In the genomic region with DNA sequence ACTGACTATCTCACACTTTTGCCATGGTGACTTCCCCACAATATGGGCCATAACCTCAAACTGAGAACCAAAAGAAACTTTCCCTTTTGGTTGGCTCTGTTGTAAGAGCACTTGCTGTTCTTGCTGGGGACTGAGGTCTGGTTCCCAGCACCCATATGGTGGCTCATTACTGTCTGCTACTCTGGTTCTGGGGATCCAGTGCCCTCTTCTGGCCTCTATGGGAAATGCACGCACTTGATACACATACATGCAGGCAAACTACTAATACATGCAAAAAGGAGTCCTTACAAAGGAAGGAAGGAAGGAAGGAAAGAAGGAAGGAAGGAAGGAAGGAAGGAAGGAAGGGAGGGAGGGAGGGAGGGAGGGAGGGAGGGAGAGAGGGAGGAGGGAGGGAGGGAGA, we compare ENCODE assay signal across 24 mouse cellular contexts. TPM values are rescaled to one million over a fixed set of nuclear protein-coding genes. Genes with fewer than 3 reads are reported as not detected.
DNase-seq lines count a peak whose midpoint lies in the region; ATAC-seq and TF ChIP-seq lines count a peak whose summit lies in the region.
"Had no signal": no experiment of that assay in that cellular context is flagged by ENCODE, and none has a peak within 500 bp of the region (broad histone marks: within the 10 kb centered on the region; RNA-seq: fewer than 3 reads in every experiment).

No protein-coding gene starts in this region.

- DNase-seq in forebrain, postnatal 0 days: no peak
- no peak for DNase-seq in forebrain, embryonic 11.5 days (ENCODE audit: low spot score)
- DNase-seq in liver, postnatal 0 days: no peak
- DNase-seq in liver, embryonic 11.5 days (ENCODE audit: low spot score): no peak
- peak; percentile 61 for DNase-seq in R1 (ENCODE audit: low read depth, low spot score)
- DNase-seq in cerebellum, adult 9-10 months: no peak
- no peak for DNase-seq in heart, adult 2 months
- DNase-seq: adrenal gland, adult 2 months; adrenal gland, postnatal 25 days; B cell, adult 2 months; cerebellum, adult 2 months; cerebellum, postnatal 25 days; gastrocnemius, postnatal 36 days; heart, adult 11 months; heart, postnatal 10 days; heart, postnatal 4 days had no signal

- no peaks in the 10 kb centered on the region for H3K27me3 ChIP-seq in forebrain, postnatal 0 days (ENCODE audit: insufficient read depth, low read length)
- no peaks in the 10 kb centered on the region for H3K27me3 ChIP-seq in forebrain, embryonic 11.5 days (ENCODE audit: control insufficient read depth, insufficient read depth, low read length)
- H3K27me3 ChIP-seq in liver, postnatal 0 days (ENCODE audit: insufficient read depth, low read length): no peaks in the 10 kb centered on the region
- H3K27me3 ChIP-seq in liver, embryonic 11.5 days (replicated peaks; ENCODE audit: control insufficient read depth, insufficient read depth, low read length): no peaks in the 10 kb centered on the region
- H3K27me3 ChIP-seq in E14TG2a.4 (ENCODE audit: insufficient read depth, low read length): no peaks in the 10 kb centered on the region; the same call in 1 of the 2 replicates
- no peaks in the 10 kb centered on the region for H3K27me3 ChIP-seq in heart, adult 2 months (ENCODE audit: control insufficient read depth, insufficient read depth, low read length)
- H3K27me3 ChIP-seq: embryonic facial prominence, embryonic 12.5 days; forebrain, embryonic 12.5 days; hindbrain, embryonic 13.5 days; intestine, embryonic 15.5 days had no signal

- no peaks in the 10 kb centered on the region for H3K36me3 ChIP-seq in forebrain, postnatal 0 days (ENCODE audit: insufficient read depth)
- H3K36me3 ChIP-seq in forebrain, embryonic 11.5 days (ENCODE audit: control insufficient read depth, insufficient read depth, low read length): no peaks in the 10 kb centered on the region
- H3K36me3 ChIP-seq in liver, postnatal 0 days (replicated peaks; ENCODE audit: insufficient read depth, low read length): no peaks in the 10 kb centered on the region
- no peaks in the 10 kb centered on the region for H3K36me3 ChIP-seq in liver, embryonic 11.5 days (ENCODE audit: control insufficient read depth, insufficient read depth, low read length)
- no peaks in the 10 kb centered on the region for H3K36me3 ChIP-seq in E14TG2a.4 (ENCODE audit: insufficient read depth, low read length)
- H3K36me3 ChIP-seq in heart, adult 2 months (ENCODE audit: control insufficient read depth, insufficient read depth, low read length): no peaks in the 10 kb centered on the region
- H3K36me3 ChIP-seq: embryonic facial prominence, embryonic 12.5 days; forebrain, embryonic 12.5 days; heart, embryonic 10.5 days; hindbrain, embryonic 13.5 days; intestine, embryonic 15.5 days had no signal

- TF ChIP-seq EP300 in liver, postnatal 0 days (IDR thresholded peaks at IDR 0.05; ENCODE audit: low read depth): no peak
- TF ChIP-seq EP300 in heart, adult 2 months (IDR thresholded peaks at IDR 0.05; ENCODE audit: insufficient read depth, low read depth, low read length): no peak

- no peak overlapping the region for H3K27ac ChIP-seq in forebrain, postnatal 0 days (ENCODE audit: low read depth, low read length)
- no peak overlapping the region for H3K27ac ChIP-seq in forebrain, embryonic 11.5 days (ENCODE audit: low read depth, low read length)
- H3K27ac ChIP-seq in liver, postnatal 0 days (ENCODE audit: low read depth): no peak overlapping the region
- no peak overlapping the region for H3K27ac ChIP-seq in liver, embryonic 11.5 days (ENCODE audit: low read depth, low read length)
- H3K27ac ChIP-seq in heart, adult 2 months: no peak overlapping the region
- H3K27ac ChIP-seq: embryonic facial prominence, embryonic 12.5 days; forebrain, embryonic 12.5 days; heart, embryonic 10.5 days; hindbrain, embryonic 13.5 days; intestine, embryonic 15.5 days had no signal

- no peak overlapping the region for H3K9ac ChIP-seq in forebrain, postnatal 0 days
- no peak overlapping the region for H3K9ac ChIP-seq in forebrain, embryonic 11.5 days (ENCODE audit: low read length)
- H3K9ac ChIP-seq in liver, postnatal 0 days (replicated peaks): no peak overlapping the region
- no peak overlapping the region for H3K9ac ChIP-seq in liver, embryonic 11.5 days (ENCODE audit: low read depth, low read length)
- no peak overlapping the region for H3K9ac ChIP-seq in heart, adult 2 months (ENCODE audit: low read depth, low read length)
- H3K9ac ChIP-seq: embryonic facial prominence, embryonic 12.5 days; forebrain, embryonic 12.5 days; hindbrain, embryonic 13.5 days; intestine, embryonic 15.5 days had no signal

- H3K4me2 ChIP-seq in forebrain, postnatal 0 days (ENCODE audit: low read depth): no peak overlapping the region
- no peak overlapping the region for H3K4me2 ChIP-seq in forebrain, embryonic 11.5 days (ENCODE audit: low read depth, low read length, severe bottlenecking)
- H3K4me2 ChIP-seq in liver, postnatal 0 days (ENCODE audit: low read depth, low read length): no peak overlapping the region
- H3K4me2 ChIP-seq in liver, embryonic 11.5 days: no peak overlapping the region
- H3K4me2 ChIP-seq: embryonic facial prominence, embryonic 12.5 days; forebrain, embryonic 12.5 days; hindbrain, embryonic 13.5 days; intestine, embryonic 15.5 days had no signal

- H3K79me2 ChIP-seq in heart, adult 2 months (replicated peaks; ENCODE audit: control insufficient read depth, insufficient read depth, low read length): no peaks in the 10 kb centered on the region

- TF ChIP-seq CTCF in forebrain, postnatal 0 days (IDR thresholded peaks at IDR 0.05; ENCODE audit: low read depth): peak; percentile 29; the same call in 1 of the 2 replicates
- TF ChIP-seq CTCF in liver, postnatal 0 days (IDR thresholded peaks at IDR 0.05; ENCODE audit: low read depth): peak; percentile 27
- TF ChIP-seq CTCF in E14TG2a.4 (conservative IDR thresholded peaks at IDR 0.05; ENCODE audit: low read length): peak; percentile 52
- no peak for TF ChIP-seq CTCF in heart, adult 2 months (IDR thresholded peaks at IDR 0.05)

- H3K9me3 ChIP-seq in forebrain, postnatal 0 days (ENCODE audit: low read length): no peaks in the 10 kb centered on the region
- H3K9me3 ChIP-seq in forebrain, embryonic 11.5 days (ENCODE audit: control insufficient read depth, low read length): no peaks in the 10 kb centered on the region; the same call in 1 of the 2 replicates
- no peaks in the 10 kb centered on the region for H3K9me3 ChIP-seq in liver, postnatal 0 days (ENCODE audit: low read length)
- peaks cover 2% of the 10 kb centered on the region; the same call in 1 of the 2 replicates for H3K9me3 ChIP-seq in liver, embryonic 11.5 days (ENCODE audit: control insufficient read depth, low read length)
- H3K9me3 ChIP-seq in E14TG2a.4 (ENCODE audit: low read length): peaks cover 5% of the 10 kb centered on the region
- H3K9me3 ChIP-seq: heart, embryonic 10.5 days; hindbrain, embryonic 13.5 days; intestine, embryonic 15.5 days had no signal

- intact Hi-C loops in heart, adult 2 months (cut with DNase I): no loop called here

- ATAC-seq in forebrain, postnatal 0 days: no peak
- ATAC-seq in forebrain, embryonic 11.5 days (replicated peaks; ENCODE audit: low FRiP score): no peak
- no peak for ATAC-seq in liver, postnatal 0 days
- ATAC-seq in liver, embryonic 11.5 days (replicated peaks; ENCODE audit: low FRiP score): no peak
- ATAC-seq: CD4-positive, CD25-positive, alpha-beta regulatory T cell, adult 4 months; forebrain, embryonic 16.5 days; intestine, embryonic 15.5 days had no signal

- H3K4me1 ChIP-seq in forebrain, postnatal 0 days (ENCODE audit: insufficient read depth): no peaks in the 10 kb centered on the region
- H3K4me1 ChIP-seq in forebrain, embryonic 11.5 days (replicated peaks; ENCODE audit: control insufficient read depth, insufficient read depth, low read length): no peaks in the 10 kb centered on the region
- H3K4me1 ChIP-seq in liver, postnatal 0 days (ENCODE audit: insufficient read depth): no peaks in the 10 kb centered on the region
- no peaks in the 10 kb centered on the region for H3K4me1 ChIP-seq in liver, embryonic 11.5 days (replicated peaks; ENCODE audit: control insufficient read depth, insufficient read depth, low read length)
- H3K4me1 ChIP-seq in E14TG2a.4 (replicated peaks; ENCODE audit: low read depth, low read length): no peaks in the 10 kb centered on the region
- no peaks in the 10 kb centered on the region for H3K4me1 ChIP-seq in heart, adult 2 months (ENCODE audit: control insufficient read depth, insufficient read depth, low read length)
- H3K4me1 ChIP-seq: embryonic facial prominence, embryonic 12.5 days; heart, embryonic 10.5 days; intestine, embryonic 15.5 days had no signal

- WGBS in forebrain, postnatal 0 days: 100% methylated on average over 1 of the region's 1 CpGs
- WGBS in forebrain, embryonic 11.5 days: 100% methylated on average over 1 of the region's 1 CpGs
- 90% methylated on average over 1 of the region's 1 CpGs for WGBS in liver, postnatal 0 days (ENCODE audit: insufficient replicate concordance)
- WGBS in liver, embryonic 11.5 days: 80% methylated on average over 1 of the region's 1 CpGs
- 100% methylated on average over 1 of the region's 1 CpGs for WGBS in heart, adult 2 months

- no peak overlapping the region for H3K4me3 ChIP-seq in forebrain, postnatal 0 days (ENCODE audit: low read depth, low read length)
- H3K4me3 ChIP-seq in forebrain, embryonic 11.5 days (ENCODE audit: low read depth, low read length): no peak overlapping the region
- no peak overlapping the region for H3K4me3 ChIP-seq in liver, postnatal 0 days (ENCODE audit: low read depth, low read length)
- H3K4me3 ChIP-seq in liver, embryonic 11.5 days (ENCODE audit: low read depth, low read length): no peak overlapping the region
- no peak overlapping the region for H3K4me3 ChIP-seq in E14TG2a.4 (replicated peaks; ENCODE audit: low read length)
- H3K4me3 ChIP-seq in heart, adult 2 months: no peak overlapping the region
- H3K4me3 ChIP-seq: embryonic facial prominence, embryonic 12.5 days; forebrain, embryonic 12.5 days; heart, embryonic 10.5 days; hindbrain, embryonic 13.5 days; intestine, embryonic 15.5 days had no signal

- no peak for TF ChIP-seq POLR2A in heart, adult 2 months (IDR thresholded peaks at IDR 0.05; ENCODE audit: insufficient read depth, low read depth, low read length)

RNA-seq across cellular contexts. Expression of gene Ptpro, which starts 8.9 kb away (rescaled TPM):
- total RNA-seq in forebrain, postnatal 0 days (2014; rRNA removed): 99.2 and 132 TPM in 2 replicates
- polyA plus RNA-seq in forebrain, postnatal 0 days (2015; fragmentation: Nextera tagmentation; extraction: Ambion mirVana): 44.8 and 45.2 TPM in 2 replicates
- 12.5 and 14.4 TPM in 2 replicates for polyA plus RNA-seq in forebrain, embryonic 11.5 days (2014; fragmentation: Nextera tagmentation; extraction: Ambion mirVana)
- polyA plus RNA-seq in liver, postnatal 0 days (2015; fragmentation: Nextera tagmentation; extraction: Ambion mirVana): 0.75 and 0.86 TPM in 2 replicates
- 0.73 and 1.1 TPM in 2 replicates for polyA plus RNA-seq in liver, embryonic 11.5 days (2014; fragmentation: Nextera tagmentation; extraction: Ambion mirVana)
- 1 to 10 TPM; 2.0 to 5.1 TPM for total RNA-seq in heart, adult 2 months (2021)
- 2.0 and 2.7 TPM in 2 replicates for polyA plus RNA-seq in heart, adult 2 months (2012; rRNA removed)
